In genomic region chr7:4431548-4431947, GRCm38 (mm10) we compare ENCODE assay signal across 9 mouse cellular contexts. TPM values are rescaled to one million over a fixed set of nuclear protein-coding genes. Genes with fewer than 3 reads are reported as not detected.
DNase-seq lines count a peak whose midpoint lies in the region; ATAC-seq and TF ChIP-seq lines count a peak whose summit lies in the region.
"Had no signal": no experiment of that assay in that cellular context is flagged by ENCODE, and none has a peak within 500 bp of the region (broad histone marks: within the 10 kb centered on the region; RNA-seq: fewer than 3 reads in every experiment).

No protein-coding gene starts in this region.

- H3K4me1 ChIP-seq in G1E (ENCODE audit: insufficient read depth, low read depth, low read length) = no peaks in the 10 kb centered on the region; the same call in 1 of the 2 replicates
- H3K4me1 ChIP-seq in neural tube, embryonic 11.5 days (ENCODE audit: control insufficient read depth, insufficient read depth, low read length) = no peaks in the 10 kb centered on the region
- no peaks in the 10 kb centered on the region for H3K4me1 ChIP-seq in thymus, adult 2 months (replicated peaks; ENCODE audit: control insufficient read depth, insufficient read depth, low read length)

- peaks cover 97% of the 10 kb centered on the region for H3K36me3 ChIP-seq in G1E (replicated peaks)
- H3K36me3 ChIP-seq in neural tube, embryonic 11.5 days (ENCODE audit: control insufficient read depth, insufficient read depth, low read length) = peaks cover 10% of the 10 kb centered on the region
- H3K36me3 ChIP-seq in thymus, adult 2 months (ENCODE audit: control insufficient read depth, insufficient read depth, low read length) = no peaks in the 10 kb centered on the region

- H3K4me3 ChIP-seq in G1E (ENCODE audit: low read depth, low read length) = no peak overlapping the region
- no peak overlapping the region for H3K4me3 ChIP-seq in neural tube, embryonic 11.5 days (ENCODE audit: low read depth, low read length)
- no peak overlapping the region for H3K4me3 ChIP-seq in thymus, adult 2 months (ENCODE audit: control insufficient read depth, insufficient read depth, low read length)
- H3K4me3 ChIP-seq: myocyte had no signal

- no peak overlapping the region for H3K9ac ChIP-seq in neural tube, embryonic 11.5 days (ENCODE audit: low read length)

- 0 out of 2 replicates have a peak, but pooled peaks cover 2% of the 10 kb centered on the region for H3K9me3 ChIP-seq in G1E (replicated peaks)
- H3K9me3 ChIP-seq in neural tube, embryonic 11.5 days (ENCODE audit: control insufficient read depth, low read length) = no peaks in the 10 kb centered on the region

- H3K27ac ChIP-seq in neural tube, embryonic 11.5 days (ENCODE audit: low read depth, low read length) = no peak overlapping the region
- H3K27ac ChIP-seq in thymus, adult 2 months (ENCODE audit: control insufficient read depth, insufficient read depth, low read length) = no peak overlapping the region

- no peak for TF ChIP-seq POLR2A in thymus, adult 2 months (IDR thresholded peaks at IDR 0.05; ENCODE audit: control insufficient read depth, extremely low read depth, insufficient read depth, low read length, poor library complexity)

- ATAC-seq in G1E (ENCODE audit: extremely low read depth, insufficient number of reproducible peaks, low FRiP score, poor library complexity, severe bottlenecking) = no peak
- ATAC-seq in neural tube, embryonic 11.5 days (ENCODE audit: insufficient read depth, low FRiP score, low TSS enrichment) = no peak

- WGBS in neural tube, embryonic 11.5 days = 77% methylated on average over 6 of the region's 6 CpGs
- 83% methylated on average over 6 of the region's 6 CpGs for WGBS in thymus, adult 2 months

- H3K4me2 ChIP-seq in neural tube, embryonic 11.5 days (ENCODE audit: low read depth) = no peak overlapping the region

- DNase-seq in gastrocnemius, adult 18-20 months (ENCODE audit: low spot score) = peak; percentile 60
- DNase-seq in gastrocnemius, postnatal 25 days = no peak
- no peak for DNase-seq in G1E (ENCODE audit: low spot score)
- DNase-seq in c-Kit-positive CD71-positive TER-119-positive erythroid progenitor cells, embryonic 14.5 days (ENCODE audit: low spot score) = peak; percentile 66
- peak; percentile 68 for DNase-seq in heart, adult 8-10 months (ENCODE audit: low spot score)
- peak; percentile 56 to 67 for DNase-seq in left cerebral cortex, adult 18-20 months (ENCODE audit: low spot score in 2 of 2)
- peak; percentile 77 for DNase-seq in neural tube, embryonic 11.5 days (ENCODE audit: low spot score)
- peak; percentile 80 for DNase-seq in thymus, adult 2 months

- peak; percentile 89 for TF ChIP-seq CTCF in G1E (IDR thresholded peaks at IDR 0.05; ENCODE audit: low read depth, low read length)
- TF ChIP-seq CTCF in thymus, adult 2 months (IDR thresholded peaks at IDR 0.05; ENCODE audit: borderline replicate concordance, control insufficient read depth, extremely low read depth, insufficient read depth, low read length, poor library complexity) = no peak

- no peaks in the 10 kb centered on the region for H3K27me3 ChIP-seq in G1E (ENCODE audit: insufficient read depth, low read length)
- H3K27me3 ChIP-seq in neural tube, embryonic 11.5 days (ENCODE audit: control insufficient read depth, insufficient read depth, low read length) = no peaks in the 10 kb centered on the region
- no peaks in the 10 kb centered on the region for H3K27me3 ChIP-seq in thymus, adult 2 months (ENCODE audit: control insufficient read depth, insufficient read depth, low read length)

RNA-seq across cellular contexts. Expression of gene Rdh13, which starts 13.9 kb away (rescaled TPM):
- total RNA-seq in gastrocnemius, adult 18-20 months (2021) = 10 to 100 TPM; 12.6 to 15.4 TPM
- total RNA-seq in gastrocnemius, postnatal 25 days (2021) = 10 to 100 TPM; 14.9 to 16.5 TPM
- 9.0 and 12.3 TPM in 2 replicates for total RNA-seq in G1E (2014; fragmentation: Nextera tagmentation)
- total RNA-seq in G1E (2017) = 14.3 and 16.7 TPM in 2 replicates
- polyA plus RNA-seq in G1E (2012) = 5.2 and 5.4 TPM in 2 replicates
- 10 to 100 TPM; 28.9 to 38.3 (median 32.6) TPM for total RNA-seq in heart, adult 8-10 months (2022)
- total RNA-seq in left cerebral cortex, adult 18-20 months (2021) = 10 to 100 TPM; 25.3 to 28.1 TPM
- polyA plus RNA-seq in neural tube, embryonic 11.5 days (2014; fragmentation: Nextera tagmentation; extraction: Ambion mirVana) = 32.2 and 32.6 TPM in 2 replicates
- 9.1 and 10.8 TPM in 2 replicates for polyA plus RNA-seq in thymus, adult 2 months (2012; rRNA removed)

RNA-seq across cellular contexts. Expression of gene Eps8l1, which starts 28.9 kb away (rescaled TPM):
- total RNA-seq in gastrocnemius, adult 18-20 months (2021) = 1 to 10 TPM; 1.9 to 3.5 TPM
- total RNA-seq in gastrocnemius, postnatal 25 days (2021) = 1 to 10 TPM; 1.5 to 2.2 TPM
- total RNA-seq in G1E (2014; fragmentation: Nextera tagmentation) = not detected in 2 replicates
- total RNA-seq in G1E (2017) = 0.11 TPM in 1 of 2 replicates, not detected in the other
- polyA plus RNA-seq in G1E (2012) = not detected in 2 replicates
- total RNA-seq in heart, adult 8-10 months (2022) = 1 to 10 TPM; 1.3 to 5.8 (median 3.6) TPM
- total RNA-seq in left cerebral cortex, adult 18-20 months (2021) = 1 to 10 TPM; 4.7 to 7.9 TPM
- 4.6 and 4.7 TPM in 2 replicates for polyA plus RNA-seq in neural tube, embryonic 11.5 days (2014; fragmentation: Nextera tagmentation; extraction: Ambion mirVana)
- polyA plus RNA-seq in thymus, adult 2 months (2012; rRNA removed) = 4.2 and 24.2 TPM in 2 replicates

RNA-seq across cellular contexts. Expression of gene Gp6, which starts 34.0 kb away (rescaled TPM):
- not detected for total RNA-seq in gastrocnemius, adult 18-20 months (2021)
- not detected for total RNA-seq in gastrocnemius, postnatal 25 days (2021)
- total RNA-seq in G1E (2014; fragmentation: Nextera tagmentation) = 3.1 and 11.8 TPM in 2 replicates
- total RNA-seq in G1E (2017) = 0.29 and 0.44 TPM in 2 replicates
- 0.05 and 0.11 TPM in 2 replicates for polyA plus RNA-seq in G1E (2012)
- 1 to 10 TPM in 1 of 4 experiments, under 1 TPM in 3; 0.44 to 1.1 (median 0.73) TPM for total RNA-seq in heart, adult 8-10 months (2022)
- total RNA-seq in left cerebral cortex, adult 18-20 months (2021) = not detected
- 0.93 and 0.97 TPM in 2 replicates for polyA plus RNA-seq in neural tube, embryonic 11.5 days (2014; fragmentation: Nextera tagmentation; extraction: Ambion mirVana)
- not detected in 2 replicates for polyA plus RNA-seq in thymus, adult 2 months (2012; rRNA removed)
- polyA plus RNA-seq: myocyte had no signal

Comparison
In these comparisons a context has a peak if more than half of its experiments do, and no peak if none do; other contexts are left out.
1. DNase-seq: peak in gastrocnemius, adult 18-20 months (single experiment), c-Kit-positive CD71-positive TER-119-positive erythroid progenitor cells, embryonic 14.5 days (single experiment), heart, adult 8-10 months (single experiment), left cerebral cortex, adult 18-20 months (2 of 2), neural tube, embryonic 11.5 days (single experiment) and thymus, adult 2 months (single experiment); none in gastrocnemius, postnatal 25 days (single experiment) and G1E (single experiment).